Mouse (Mus musculus) A20 (cell line): Measurements from ENCODE around the gene Boc.

Source experiments
- DNase-seq: peaks from one replicate; pipeline ENCODE4 v3.0.0-alpha.2; 2011; ENCODE audit warnings: low read depth, low spot score

Boc gene

GRCm38 (mm10) chr16:44552726-44553125 lies 6.0 kb downstream of the Boc start:
- DNase-seq: no peak

GRCm38 (mm10) chr16:44552036-44552435 lies 6.7 kb downstream of the Boc start:
- no peak for DNase-seq

GRCm38 (mm10) chr16:44551491-44551890 lies 7.2 kb downstream of the Boc start:
- DNase-seq: no peak

GRCm38 (mm10) chr16:44550843-44551242 lies 7.9 kb downstream of the Boc start:
- no peak for DNase-seq

- no peak for DNase-seq
Measured at GRCm38 (mm10) chr16:44549867-44550679, 8.6 kb downstream of the Boc start.

- DNase-seq: no peak
Measured at GRCm38 (mm10) chr16:44549381-44549780, 9.3 kb downstream of the Boc start.

- peak; percentile 8 for DNase-seq
Measured at GRCm38 (mm10) chr16:44547976-44548375, 10.7 kb downstream of the Boc start.

GRCm38 (mm10) chr16:44546831-44547230 lies 11.9 kb downstream of the Boc start:
- DNase-seq: no peak

- no peak for DNase-seq
Measured at GRCm38 (mm10) chr16:44545939-44546338, 12.8 kb downstream of the Boc start.

- DNase-seq: no peak
Measured at GRCm38 (mm10) chr16:44545153-44545552, 13.5 kb downstream of the Boc start.

GRCm38 (mm10) chr16:44543098-44543497 lies 15.6 kb downstream of the Boc start:
- DNase-seq: no peak

GRCm38 (mm10) chr16:44542029-44542690 lies 16.5 kb downstream of the Boc start:
- DNase-seq: no peak

- DNase-seq: no peak
Measured at GRCm38 (mm10) chr16:44539611-44540010, 19.1 kb downstream of the Boc start.

- DNase-seq: no peak
Measured at GRCm38 (mm10) chr16:44538401-44539395, 20.0 kb downstream of the Boc start.

GRCm38 (mm10) chr16:44534122-44534521 lies 24.6 kb downstream of the Boc start:
- DNase-seq: no peak

- no peak for DNase-seq
Measured at GRCm38 (mm10) chr16:44533522-44533921, 25.2 kb downstream of the Boc start.

GRCm38 (mm10) chr16:44532851-44533250 lies 25.8 kb downstream of the Boc start:
- DNase-seq: no peak

GRCm38 (mm10) chr16:44531239-44531797 lies 27.4 kb downstream of the Boc start:
- no peak for DNase-seq

GRCm38 (mm10) chr16:44530829-44531228 lies 27.9 kb downstream of the Boc start:
- no peak for DNase-seq

GRCm38 (mm10) chr16:44530191-44530590 lies 28.5 kb downstream of the Boc start:
- no peak for DNase-seq

- DNase-seq: no peak
Measured at GRCm38 (mm10) chr16:44529691-44530090, 29.0 kb downstream of the Boc start.

GRCm38 (mm10) chr16:44528955-44529354 lies 29.7 kb downstream of the Boc start:
- DNase-seq: no peak
